Mouse (Mus musculus) limb, embryonic 13.5 days (tissue): ENCODE measurements at regions not wholly inside any gene's neighbourhood (a gene's known extent, or its start where the extent isn't known, plus 50 kb on each side); places are given as distances from the start of the nearest gene placed in this dataset.

Experiments
- ATAC-seq: fragments of 200-750 bp; cut with Nextera tagmentation; 2 replicates; pipeline ENCODE4 v1.8.0; 2017; ENCODE audit warnings: low read depth, moderate number of reproducible peaks, moderate TSS enrichment; ENCODE audit not compliant: low FRiP score
- H3K27ac ChIP-seq: fragments of 300-500 bp; sonication (generic); 2 replicates; pipeline ENCODE4 v1.5.1; 2015; ENCODE audit warnings: inconsistent platforms, mild to moderate bottlenecking, moderate library complexity
- H3K27me3 ChIP-seq: fragments of 300-500 bp; sonication (generic); 2 replicates; pipeline ENCODE4 v1.6.1; 2015; ENCODE audit warnings: mild to moderate bottlenecking, inconsistent platforms
- H3K36me3 ChIP-seq: fragments of 300-500 bp; sonication (generic); 2 replicates; pipeline ENCODE4 v1.6.1; 2015; ENCODE audit warnings: inconsistent platforms, mild to moderate bottlenecking, moderate library complexity
- H3K4me1 ChIP-seq: fragments of 300-500 bp; sonication (generic); 2 replicates; pipeline ENCODE4 v1.6.1; 2015; ENCODE audit warnings: inconsistent platforms
- H3K4me2 ChIP-seq: fragments of 300-500 bp; sonication (generic); replicated peaks from 2 replicates; pipeline ENCODE4 v1.6.1; 2015; ENCODE audit warnings: inconsistent platforms, mild to moderate bottlenecking, moderate library complexity
- H3K4me3 ChIP-seq: fragments of 300-500 bp; sonication (generic); 2 replicates; pipeline ENCODE4 v1.5.1; 2015; ENCODE audit warnings: moderate library complexity, mild to moderate bottlenecking, inconsistent platforms
- H3K9ac ChIP-seq: fragments of 300-500 bp; sonication (generic); 2 replicates; pipeline ENCODE4 v1.6.1; 2015; ENCODE audit warnings: mild to moderate bottlenecking, inconsistent platforms
- H3K9me3 ChIP-seq: fragments of 300-500 bp; sonication (generic); 2 replicates; pipeline ENCODE4 v1.6.1; 2016; ENCODE audit warnings: inconsistent platforms
- WGBS: fragments of 180-500 bp; shearing (Covaris S2); methylation state at CpG from one replicate; pipeline ENCODE4 v1.1.7; 2015; 5-methylcytosine and 5-hydroxymethylcytosine counted together

GRCm38 (mm10) chr13:37658034-37658433, 120.2 kb upstream of the Rreb1 start:
- Histone ChIP-seq H3K4me2 (no peak overlapping the region), H3K27ac (no peak overlapping the region), H3K4me1 (0 out of 2 replicates have a peak, but pooled peaks cover 2% of the 10 kb centered on the region), H3K27me3 (no peaks in the 10 kb centered on the region), H3K36me3 (no peaks in the 10 kb centered on the region), H3K9me3 (no peaks in the 10 kb centered on the region), H3K9ac (no peak overlapping the region), H3K4me3 (no peak overlapping the region)
- 67% methylated on average over 2 of the region's 2 CpGs for WGBS
- ATAC-seq: no peak

GRCm38 (mm10) chr13:37658519-37658918, 119.7 kb upstream of the Rreb1 start:
- 0 out of 2 replicates have a peak, but pooled peaks cover 2% of the 10 kb centered on the region for H3K4me1 ChIP-seq
- H3K4me3 ChIP-seq: no peak overlapping the region
- no peak overlapping the region for H3K27ac ChIP-seq
- H3K9me3 ChIP-seq: no peaks in the 10 kb centered on the region
- H3K4me2 ChIP-seq: no peak overlapping the region
- 76% methylated on average over 6 of the region's 6 CpGs for WGBS
- H3K9ac ChIP-seq: no peak overlapping the region
- no peaks in the 10 kb centered on the region for H3K36me3 ChIP-seq
- H3K27me3 ChIP-seq: no peaks in the 10 kb centered on the region
- ATAC-seq: no peak

DNA sequence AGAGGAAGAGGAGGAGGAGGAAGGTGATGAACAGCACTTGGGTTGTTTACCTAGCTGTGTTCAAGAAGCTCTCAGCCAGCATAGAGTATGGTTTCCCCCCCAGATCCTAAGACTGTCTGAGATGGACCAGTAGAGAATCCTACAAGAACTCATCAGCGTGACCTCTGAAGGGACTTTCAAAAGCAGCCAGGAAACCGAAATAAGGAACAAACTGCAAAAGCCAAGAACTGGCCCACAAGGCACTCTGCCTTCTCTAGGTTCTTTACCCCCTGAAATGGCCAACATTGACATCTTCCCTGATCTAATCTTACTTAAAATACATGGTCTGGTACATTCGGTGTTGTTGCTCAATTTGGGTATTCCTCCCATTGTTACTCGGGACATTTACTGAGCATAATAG, 118.1 kb upstream of the Rreb1 start:
- H3K4me2 ChIP-seq: no peak overlapping the region
- WGBS: 90% methylated on average over 4 of the region's 4 CpGs
- H3K27me3 ChIP-seq: no peaks in the 10 kb centered on the region
- no peak for ATAC-seq
- H3K9me3 ChIP-seq: no peaks in the 10 kb centered on the region
- H3K4me3 ChIP-seq: no peak overlapping the region
- H3K27ac ChIP-seq: no peak overlapping the region
- H3K9ac ChIP-seq: no peak overlapping the region
- H3K4me1 ChIP-seq: 0 out of 2 replicates have a peak, but pooled peaks cover 2% of the 10 kb centered on the region
- H3K36me3 ChIP-seq: no peaks in the 10 kb centered on the region

DNA sequence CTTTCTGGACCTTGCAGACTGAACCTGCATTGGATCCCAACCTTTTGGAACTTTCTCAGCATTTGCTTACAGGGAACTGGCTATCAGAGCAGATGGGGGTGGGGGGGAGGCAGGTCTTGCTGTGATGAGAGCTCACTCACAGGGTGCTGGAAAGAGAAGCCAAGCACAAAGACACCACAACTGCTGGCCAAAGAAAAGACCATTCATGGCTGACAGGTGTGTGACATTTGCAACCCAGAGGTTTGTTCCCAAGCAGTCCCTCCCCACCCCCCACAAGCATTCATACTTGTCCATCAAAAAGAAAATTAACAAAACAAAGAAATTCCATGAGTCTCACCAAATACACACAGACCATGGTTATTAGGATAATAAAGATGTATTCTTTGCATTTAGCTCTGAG, 117.5 kb upstream of the Rreb1 start:
- ATAC-seq: no peak
- Histone ChIP-seq H3K4me3 (no peak overlapping the region), H3K9ac (no peak overlapping the region), H3K27me3 (no peaks in the 10 kb centered on the region), H3K4me1 (0 out of 2 replicates have a peak, but pooled peaks cover 2% of the 10 kb centered on the region), H3K36me3 (no peaks in the 10 kb centered on the region), H3K4me2 (no peak overlapping the region), H3K9me3 (no peaks in the 10 kb centered on the region), H3K27ac (no peak overlapping the region)

DNA sequence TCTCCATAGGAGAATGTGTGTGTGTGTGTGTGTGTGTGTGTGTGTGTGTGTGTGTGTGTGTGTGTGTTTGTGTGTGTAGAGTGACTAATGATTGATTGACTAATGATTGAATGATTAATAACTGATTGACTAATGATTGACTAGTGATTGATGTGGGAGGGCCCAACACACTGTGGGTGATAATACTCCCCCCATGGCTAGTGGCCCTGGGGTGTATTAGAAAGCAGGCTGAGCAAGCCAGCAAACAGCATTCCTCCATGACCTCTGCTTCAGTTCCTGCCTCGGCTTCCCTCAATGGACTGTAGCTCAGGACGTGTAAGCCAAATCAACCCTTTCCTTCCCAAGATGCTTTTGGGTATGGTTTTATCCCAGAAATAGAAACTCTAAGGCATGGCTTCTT, 114.1 kb upstream of the Rreb1 start:
- Histone ChIP-seq H3K27ac (no peak overlapping the region), H3K36me3 (no peaks in the 10 kb centered on the region), H3K4me3 (no peak overlapping the region), H3K4me2 (no peak overlapping the region), H3K4me1 (no peaks in the 10 kb centered on the region), H3K27me3 (no peaks in the 10 kb centered on the region), H3K9me3 (no peaks in the 10 kb centered on the region), H3K9ac (no peak overlapping the region)
- 82% methylated on average over 2 of the region's 2 CpGs for WGBS
- no peak for ATAC-seq

- H3K27me3 ChIP-seq: no peaks in the 10 kb centered on the region
- no peak overlapping the region for H3K9ac ChIP-seq
- no peaks in the 10 kb centered on the region for H3K36me3 ChIP-seq
- WGBS: 74% methylated on average over 22 of the region's 22 CpGs
- H3K27ac ChIP-seq: no peak overlapping the region; the same call in 1 of the 2 replicates
- H3K4me3 ChIP-seq: no peak overlapping the region
- peak; percentile 75 for ATAC-seq
- no peaks in the 10 kb centered on the region for H3K9me3 ChIP-seq
- no peaks in the 10 kb centered on the region for H3K4me1 ChIP-seq
- no peak overlapping the region for H3K4me2 ChIP-seq
Measured at GRCm38 (mm10) chr13:37666207-37667003, 111.8 kb upstream of the Rreb1 start.

GRCm38 (mm10) chr13:37667386-37667785, 110.8 kb upstream of the Rreb1 start:
- no peak for ATAC-seq
- H3K36me3 ChIP-seq: no peaks in the 10 kb centered on the region
- 77% methylated on average over 4 of the region's 4 CpGs for WGBS

DNA sequence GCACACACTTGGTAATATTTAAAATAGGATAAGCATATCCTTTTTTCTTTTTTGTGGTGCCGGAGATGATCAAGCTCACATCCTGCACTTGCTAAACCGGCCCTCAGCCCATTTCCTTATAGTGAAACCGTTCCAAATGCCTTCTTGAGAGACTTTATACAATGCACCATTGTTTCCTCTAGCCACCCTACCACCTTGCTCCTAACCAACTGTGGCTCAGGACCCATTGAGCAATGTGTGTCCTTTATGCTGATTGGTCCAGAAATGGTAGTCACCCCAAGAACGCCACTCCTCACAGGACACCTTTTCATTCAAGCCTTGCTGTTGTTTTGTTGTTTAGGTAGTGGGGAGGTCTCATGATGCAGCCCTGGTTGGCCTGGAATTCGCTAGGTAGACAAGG, 110.3 kb upstream of the Rreb1 start:
- no peaks in the 10 kb centered on the region for H3K27me3 ChIP-seq
- WGBS: 76% methylated on average over 5 of the region's 5 CpGs
- H3K4me3 ChIP-seq: no peak overlapping the region
- H3K36me3 ChIP-seq: no peaks in the 10 kb centered on the region
- ATAC-seq: no peak
- no peak overlapping the region for H3K4me2 ChIP-seq
- no peaks in the 10 kb centered on the region for H3K4me1 ChIP-seq
- H3K9me3 ChIP-seq: no peaks in the 10 kb centered on the region
- H3K9ac ChIP-seq: no peak overlapping the region
- H3K27ac ChIP-seq: no peak overlapping the region

More at GRCm38 (mm10) chr13:37667386-37667785, 110.8 kb upstream of the Rreb1 start:
- H3K4me3 ChIP-seq: no peak overlapping the region
- H3K4me2 ChIP-seq: no peak overlapping the region
- H3K27me3 ChIP-seq: no peaks in the 10 kb centered on the region
- H3K27ac ChIP-seq: no peak overlapping the region
- H3K4me1 ChIP-seq: no peaks in the 10 kb centered on the region
- H3K9ac ChIP-seq: no peak overlapping the region
- H3K9me3 ChIP-seq: no peaks in the 10 kb centered on the region

GRCm38 (mm10) chr13:37671109-37671508, 107.1 kb upstream of the Rreb1 start:
- no peaks in the 10 kb centered on the region for H3K27me3 ChIP-seq
- no peaks in the 10 kb centered on the region for H3K9me3 ChIP-seq
- no peak overlapping the region for H3K27ac ChIP-seq
- 85% methylated on average over 5 of the region's 5 CpGs for WGBS
- 0 out of 2 replicates have a peak, but pooled peaks cover 4% of the 10 kb centered on the region for H3K4me1 ChIP-seq
- H3K4me3 ChIP-seq: no peak overlapping the region
- H3K36me3 ChIP-seq: no peaks in the 10 kb centered on the region
- no peak overlapping the region for H3K4me2 ChIP-seq
- no peak overlapping the region for H3K9ac ChIP-seq
- no peak for ATAC-seq

DNA sequence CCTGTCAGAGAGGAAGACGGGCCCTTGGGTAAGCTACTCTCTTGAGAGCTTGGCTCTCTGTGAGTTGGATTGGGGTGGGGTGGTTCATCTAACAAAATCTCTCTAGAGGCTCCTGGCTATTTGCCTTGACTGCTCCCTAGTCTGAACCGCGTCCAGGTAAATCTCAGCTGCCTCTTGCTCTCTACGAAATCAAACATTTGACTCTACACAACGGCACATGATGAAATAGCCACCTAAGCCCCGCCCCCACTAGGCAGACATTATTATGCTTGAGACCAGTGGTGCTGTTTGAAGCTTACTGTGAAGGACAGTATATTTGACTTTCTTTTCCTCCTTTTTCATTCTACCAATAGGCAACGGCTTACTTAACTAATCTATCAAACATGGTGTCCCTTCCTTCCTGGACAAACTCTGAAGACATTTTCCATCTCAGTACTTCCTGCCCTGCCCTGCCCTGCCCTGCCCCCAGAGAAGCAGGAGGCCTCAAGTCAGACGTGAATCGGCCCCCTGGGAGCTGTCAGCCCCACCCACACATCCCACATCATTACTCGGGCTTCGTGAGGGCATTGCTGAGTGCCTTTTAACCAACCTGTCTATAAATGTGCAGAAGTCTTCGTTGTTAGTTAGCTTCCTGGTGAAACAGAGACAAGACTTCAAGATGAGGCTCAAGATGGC, 103.4 kb upstream of the Rreb1 start:
- Histone ChIP-seq H3K36me3 (no peaks in the 10 kb centered on the region), H3K4me1 (0 out of 2 replicates have a peak, but pooled peaks cover 8% of the 10 kb centered on the region), H3K4me3 (no peak overlapping the region), H3K27me3 (no peaks in the 10 kb centered on the region), H3K27ac (no peak overlapping the region), H3K9me3 (no peaks in the 10 kb centered on the region), H3K9ac (no peak overlapping the region), H3K4me2 (no peak overlapping the region)
- 69% methylated on average over 12 of the region's 12 CpGs for WGBS
- no peak for ATAC-seq

GRCm38 (mm10) chr13:37675718-37676117, 102.5 kb upstream of the Rreb1 start:
- Histone ChIP-seq H3K9ac (no peak overlapping the region), H3K4me3 (no peak overlapping the region), H3K9me3 (no peaks in the 10 kb centered on the region), H3K27me3 (no peaks in the 10 kb centered on the region), H3K4me2 (no peak overlapping the region), H3K36me3 (no peaks in the 10 kb centered on the region), H3K27ac (no peak overlapping the region), H3K4me1 (0 out of 2 replicates have a peak, but pooled peaks cover 8% of the 10 kb centered on the region)
- ATAC-seq: no peak
- WGBS: 89% methylated on average over 3 of the region's 3 CpGs

GRCm38 (mm10) chr13:37676912-37677311, 101.3 kb upstream of the Rreb1 start:
- WGBS: 58% methylated on average over 6 of the region's 6 CpGs

More at GRCm38 (mm10) chr13:37676912-37677311, 101.3 kb upstream of the Rreb1 start:
- H3K4me3 ChIP-seq: no peak overlapping the region
- ATAC-seq: no peak
- no peak overlapping the region for H3K4me2 ChIP-seq
- H3K9me3 ChIP-seq: no peaks in the 10 kb centered on the region
- 0 out of 2 replicates have a peak, but pooled peaks cover 8% of the 10 kb centered on the region for H3K4me1 ChIP-seq
- H3K27me3 ChIP-seq: no peaks in the 10 kb centered on the region
- no peak overlapping the region for H3K9ac ChIP-seq
- H3K36me3 ChIP-seq: no peaks in the 10 kb centered on the region
- H3K27ac ChIP-seq: no peak overlapping the region
